ENCODE assay signal across 8 mouse cellular contexts in the genomic region with DNA sequence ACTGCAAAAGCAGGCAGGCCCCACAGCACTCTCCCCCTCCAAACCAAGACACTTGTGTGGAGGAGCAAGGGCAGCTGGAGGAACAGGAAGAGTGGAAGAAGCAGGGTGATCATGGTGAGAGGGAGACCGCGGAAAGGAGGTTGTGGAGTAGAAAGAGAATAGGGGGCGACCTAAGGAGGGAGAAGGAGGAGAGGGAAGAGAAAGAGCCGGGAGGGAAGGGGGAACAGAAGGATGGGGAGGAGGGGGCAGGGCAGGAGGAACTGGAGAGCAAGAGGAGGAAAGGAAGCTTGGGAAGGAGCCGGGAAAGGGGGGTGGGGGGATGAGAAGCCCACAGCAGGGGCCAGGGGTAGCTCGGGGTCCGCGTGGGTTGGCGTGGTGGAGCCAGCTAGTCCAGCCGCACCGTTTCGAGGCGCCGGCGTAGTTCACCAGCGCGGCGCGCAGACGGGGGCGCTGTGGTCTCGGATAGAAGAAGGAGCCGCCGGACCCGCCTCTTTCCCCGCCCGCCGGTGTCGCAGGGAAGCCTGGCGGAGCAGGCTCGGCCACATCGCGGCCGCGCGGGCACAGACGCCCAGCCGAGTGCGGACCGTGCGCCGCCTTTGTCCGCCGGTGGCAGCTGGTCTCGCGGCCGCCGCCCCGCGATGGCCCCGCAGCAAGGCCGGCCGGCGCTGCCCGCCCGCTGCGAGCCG. TPM values are rescaled to one million over a fixed set of nuclear protein-coding genes. Genes with fewer than 3 reads are reported as not detected.
DNase-seq lines count a peak whose midpoint lies in the region; ATAC-seq and TF ChIP-seq lines count a peak whose summit lies in the region.

A gene (plus strand): TSS at position 622 of the 686 bp plus-strand sequence.

- dilution Hi-C loops in CH12.LX (cut with MboI; ENCODE audit: extremely low pct_ligation_motif_present, extremely low pct_unique_long_range_greater_than_20kb, low sequenced_read_pairs), result no loop called here

- peak within 1 kb of the TSS; percentile 40 for H3K4me2 ChIP-seq in CH12.LX (ENCODE audit: insufficient read depth, low read depth, poor library complexity, severe bottlenecking)
- peak within 1 kb of the TSS; percentile 61 for H3K4me2 ChIP-seq in forebrain, embryonic 16.5 days (ENCODE audit: low read length)

- intact Hi-C loops in heart, postnatal 25 days (cut with DNase I), result no loop called here

- in situ Hi-C loops in CH12.LX (cut with MboI; ENCODE audit: low pct_ligation_motif_present, low pct_unique_long_range_greater_than_20kb, low sequenced_read_pairs), result loop anchor here (5.0 kb wide), 1 partner anchor 114 kb away; no protein-coding TSS in a partner anchor

- peaks cover 3% of the 10 kb centered on the region in 2 experiments; a peak in 1 of 4 replicates for H3K4me1 ChIP-seq in CH12.LX (ENCODE audit: control insufficient read depth in 1 of 2, insufficient read depth in 2 of 2)
- peaks cover 15% of the 10 kb centered on the region for H3K4me1 ChIP-seq in forebrain, embryonic 16.5 days (replicated peaks; ENCODE audit: control insufficient read depth, insufficient read depth, low read length)
- H3K4me1 ChIP-seq in lung, adult 2 months (ENCODE audit: control insufficient read depth, insufficient read depth, low read length), result peaks cover 6% of the 10 kb centered on the region; the same call in 1 of the 2 replicates

- peak; percentile 49 for TF ChIP-seq RAD21 in CH12.LX (IDR thresholded peaks at IDR 0.05; ENCODE audit: low read depth, low read length)

- peak; percentile 81 for ATAC-seq in cerebellum, adult (ENCODE audit: insufficient number of reproducible peaks, low FRiP score, low TSS enrichment)
- ATAC-seq in forebrain, embryonic 16.5 days, result peak; percentile 91
- peak; percentile 59 for ATAC-seq in neutrophil, adult 5-6 weeks (ENCODE audit: extremely low read depth, insufficient number of reproducible peaks, low FRiP score, poor library complexity, severe bottlenecking)

- H3K79me2 ChIP-seq in CH12.LX (replicated peaks; ENCODE audit: control insufficient read depth, extremely low read depth, insufficient read depth, poor library complexity, severe bottlenecking), result no peaks in the 10 kb centered on the region

- H3K4me3 ChIP-seq in CH12.LX (replicated peaks in 1 of 3; ENCODE audit: low read depth in 2 of 3, low read length in 2 of 3, poor library complexity in 1 of 3), result peak within 1 kb of the TSS in 1 of 3 experiments; percentile 36
- H3K4me3 ChIP-seq in forebrain, embryonic 16.5 days (replicated peaks; ENCODE audit: low read length), result peak within 1 kb of the TSS; percentile 86
- H3K4me3 ChIP-seq in layer of hippocampus, adult 2 months, result peak within 1 kb of the TSS; percentile 76
- peak within 1 kb of the TSS; percentile 75 for H3K4me3 ChIP-seq in lung, adult 2 months (replicated peaks; ENCODE audit: extremely low read depth, low read depth, low read length)

- no peak within 1 kb of the TSS for H3K27ac ChIP-seq in CH12.LX (ENCODE audit: insufficient read depth, low read depth)
- peak within 1 kb of the TSS; percentile 90 for H3K27ac ChIP-seq in forebrain, embryonic 16.5 days (ENCODE audit: low read length)
- H3K27ac ChIP-seq in layer of hippocampus, adult 2 months, result peak within 1 kb of the TSS; percentile 96

- peaks cover 6% of the 10 kb centered on the region for H3K9me3 ChIP-seq in CH12.LX (replicated peaks; ENCODE audit: low read length)
- H3K9me3 ChIP-seq in forebrain, embryonic 16.5 days (ENCODE audit: control insufficient read depth, low read length), result no peaks in the 10 kb centered on the region

- TF ChIP-seq POLR2A in CH12.LX (IDR thresholded peaks at IDR 0.05; ENCODE audit: low read depth, low read length), result no peak
- TF ChIP-seq POLR2A in lung, adult 2 months (IDR thresholded peaks at IDR 0.05; ENCODE audit: borderline replicate concordance, extremely low read depth, low read depth, low read length), result peak; percentile 30; the same call in 1 of the 2 replicates

- H3K36me3 ChIP-seq in CH12.LX (replicated peaks in 1 of 2; ENCODE audit: control insufficient read depth in 1 of 2, insufficient read depth in 1 of 2, low read length in 1 of 2), result no peaks in the 10 kb centered on the region
- 0 out of 2 replicates have a peak, but pooled peaks cover 2% of the 10 kb centered on the region for H3K36me3 ChIP-seq in forebrain, embryonic 16.5 days (ENCODE audit: control insufficient read depth, insufficient read depth)

- H3K27me3 ChIP-seq in CH12.LX (replicated peaks), result peaks cover 53% of the 10 kb centered on the region
- H3K27me3 ChIP-seq in forebrain, embryonic 16.5 days (replicated peaks; ENCODE audit: control insufficient read depth, insufficient read depth, low read length), result no peaks in the 10 kb centered on the region

- no peak for TF ChIP-seq EP300 in CH12.LX (IDR thresholded peaks at IDR 0.05; ENCODE audit: low read length)

- H3K9ac ChIP-seq in CH12.LX (ENCODE audit: insufficient read depth, low read depth), result no peak within 1 kb of the TSS
- H3K9ac ChIP-seq in forebrain, embryonic 16.5 days (replicated peaks; ENCODE audit: low read depth, low read length), result peak within 1 kb of the TSS; percentile 94

- peak; percentile 49 for DNase-seq in CH12.LX (ENCODE audit: extremely low read depth)
- DNase-seq in heart, postnatal 25 days (ENCODE audit: low spot score), result peak; percentile 83
- peak; percentile 92 to 94 for DNase-seq in layer of hippocampus, adult 2 months (ENCODE audit: low spot score in 2 of 2)
- peak; percentile 88 for DNase-seq in lung, adult 2 months
- peak; percentile 29 to 51 for DNase-seq in thymus, adult 18-20 months

- WGBS in forebrain, embryonic 16.5 days, result under 1% methylated on average over 54 of the region's 58 CpGs
- 2% methylated on average over 46 of the region's 58 CpGs for WGBS in lung, adult 2 months

- peak in 1 of 2 experiments; percentile 65; a peak in 2 of 4 replicates for TF ChIP-seq CTCF in CH12.LX (conservative IDR thresholded peaks at IDR 0.05 in 1 of 2, IDR thresholded peaks at IDR 0.05 in 1 of 2; ENCODE audit: low read depth in 2 of 2, low read length in 2 of 2)
- peak; percentile 87 for TF ChIP-seq CTCF in layer of hippocampus, adult 2 months (conservative IDR thresholded peaks at IDR 0.05)
- TF ChIP-seq CTCF in lung, adult 2 months (IDR thresholded peaks at IDR 0.05; ENCODE audit: insufficient read depth, low read length), result no peak

TF ChIP-seq in CH12.LX, 34 proteins besides CTCF, POLR2A, EP300 and RAD21:
- TF ChIP-seq SMC3 (IDR thresholded peaks at IDR 0.05; ENCODE audit: low read depth, low read length) (peak; percentile 42; the same call in 1 of the 2 replicates), UBTF (IDR thresholded peaks at IDR 0.05; ENCODE audit: low read depth, low read length) (0 out of 2 replicates have a peak, but pooled peaks have one; percentile 60), IRF4 (IDR thresholded peaks at IDR 0.05; ENCODE audit: low read depth, low read length) (no peak), KAT2A (IDR thresholded peaks at IDR 0.05; ENCODE audit: insufficient replicate concordance, low read length) (no peak)

RNA-seq across cellular contexts. Expression of the gene that starts here (rescaled TPM):
- 0.08 TPM in 1 of 2 replicates, not detected in the other for total RNA-seq in CH12.LX (2012; rRNA removed)
- not detected in 2 replicates for total RNA-seq in CH12.LX (2014; rRNA removed)
- 0.16 TPM in 1 of 2 replicates, not detected in the other for polyA plus RNA-seq in CH12.LX (2012; ENCODE audit: insufficient read length, low read depth)
- polyA plus RNA-seq in forebrain, embryonic 16.5 days (2015; fragmentation: Nextera tagmentation; extraction: Ambion mirVana), result 8.8 and 9.5 TPM in 2 replicates
- total RNA-seq in heart, postnatal 25 days (2021), result 1 to 10 TPM; 6.4 to 7.7 TPM
- total RNA-seq in layer of hippocampus, adult 2 months (2021), result 10 to 100 TPM; 43.9 to 44.7 TPM
- 5.0 and 8.0 TPM in 2 replicates for polyA plus RNA-seq in lung, adult 2 months (2012; rRNA removed)
- total RNA-seq in neutrophil, adult 5-6 weeks (2017), result 2.7 and 3.7 TPM in 2 replicates

Comparison
In these comparisons a context has a peak if more than half of its experiments do, and no peak if none do; other contexts are left out.
1. Peak in DNase-seq and H3K4me2 ChIP-seq in CH12.LX; RNA of the gene not detected or under 1 TPM.
2. DNase-seq: peak in every context shown above with its lines; median percentile 93 in layer of hippocampus, adult 2 months; 88 in lung, adult 2 months; 83 in heart, postnatal 25 days; 49 in CH12.LX; 40 in thymus, adult 18-20 months.